Mouse (Mus musculus) brain, embryonic 14.5 days (tissue): ENCODE results near the gene Cmtm5.

Experiments
- CTCF ChIP-seq: fragments of 200-500 bp; IDR thresholded peaks from 2 replicates; pipeline ENCODE4 v1.5.1; 2012; ENCODE audit warnings: inconsistent platforms, mild to moderate bottlenecking, moderate library complexity, borderline replicate concordance; ENCODE audit not compliant: insufficient read depth, insufficient read length; ENCODE audit errors: extremely low read depth
- POLR2A ChIP-seq: fragments of 200-500 bp; IDR thresholded peaks from 2 replicates; pipeline ENCODE4 v1.6.1; 2012; ENCODE audit warnings: mild to moderate bottlenecking, inconsistent platforms, borderline replicate concordance; ENCODE audit not compliant: poor library complexity, insufficient read depth, insufficient read length, severe bottlenecking; ENCODE audit errors: extremely low read depth

DNA sequence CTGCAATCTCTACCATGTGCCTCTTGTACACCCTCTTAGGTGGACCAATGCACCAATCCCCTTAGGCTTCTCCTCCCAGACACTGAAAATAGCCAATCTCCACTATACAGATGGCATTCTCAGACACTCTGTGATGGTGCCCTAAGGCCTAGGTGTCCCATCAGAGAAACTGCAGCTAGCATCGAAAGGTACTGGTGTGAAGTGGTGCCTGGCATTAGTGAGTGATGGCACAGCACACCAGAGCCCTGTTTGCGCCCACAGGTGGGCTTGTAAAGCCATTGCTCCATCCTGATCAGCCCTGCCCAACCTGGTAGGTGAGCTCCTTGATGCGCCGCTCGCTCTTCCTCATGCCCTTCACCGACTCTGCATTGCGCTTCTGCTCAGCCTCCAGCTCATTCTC, 7.9 kb downstream of the Cmtm5 start:
- no peak for TF ChIP-seq CTCF
- no peak for TF ChIP-seq POLR2A
